ENCODE assay signal across 7 mouse cellular contexts in the genomic region with DNA sequence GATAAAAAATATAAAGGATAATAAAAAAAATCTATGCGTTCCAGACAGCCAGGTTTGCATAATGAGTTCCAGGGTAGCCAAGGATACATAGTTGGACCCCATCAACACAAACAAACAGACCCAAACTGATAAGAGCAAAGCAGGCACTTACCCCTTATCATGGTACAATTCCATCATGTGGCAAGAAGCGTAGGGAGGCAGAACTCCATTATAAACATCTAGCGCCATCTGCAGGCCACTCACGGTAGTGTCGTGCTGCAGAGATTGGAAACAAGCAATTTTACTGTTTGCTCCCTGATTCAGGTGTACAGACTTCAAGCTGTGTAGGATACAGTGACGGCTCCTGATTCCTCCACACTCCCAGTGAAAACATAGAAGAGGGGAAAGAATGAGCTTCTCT. TPM values are rescaled to one million over a fixed set of nuclear protein-coding genes. Genes with fewer than 3 reads are reported as not detected.
A peak's percentile ranks its signal among the peaks of the same experiment; 100 is the strongest.
DNase-seq lines count a peak whose midpoint lies in the region.

No protein-coding gene starts in this region.

- intact Hi-C loops in gastrocnemius, postnatal 36 days (cut with DNase I), result loop anchor here (1.0 kb wide), 1 partner anchor 29 kb away; no protein-coding TSS in a partner anchor

- peak; percentile 27 to 38 for DNase-seq in CD8-positive naive resting alpha-beta T cell, adult 2 months (ENCODE audit: low read depth in 2 of 2, low spot score in 2 of 2)
- peak; percentile 80 for DNase-seq in NIH3T3 (ENCODE audit: low read depth)
- peak; percentile 82 to 86 for DNase-seq in cerebellum, postnatal 10 days
- peak; percentile 62 to 68 for DNase-seq in gastrocnemius, postnatal 36 days
- DNase-seq in layer of hippocampus, adult 9-11 months, result peak; percentile 70
- DNase-seq in lung, postnatal 4 days, result peak; percentile 37 to 68
- peak; percentile 40 to 74 for DNase-seq in spleen, postnatal 10 days (ENCODE audit: low spot score in 2 of 2)

RNA-seq across cellular contexts. Expression of gene Acpp, which starts 30.8 kb away (rescaled TPM):
- total RNA-seq in gastrocnemius, postnatal 36 days (2021), result under 1 TPM in 1 of 2 experiments, not detected in 1; 0.38 TPM

RNA-seq across cellular contexts. Expression of gene Dnajc13, which starts 44.0 kb away (rescaled TPM):
- total RNA-seq in gastrocnemius, postnatal 36 days (2021), result 10 to 100 TPM; 19.1 to 25.4 TPM

Comparison
In these comparisons a context has a peak if more than half of its experiments do, and no peak if none do; other contexts are left out.
1. Peak in every context shown above with its lines: DNase-seq.
2. DNase-seq: peak in every context shown above with its lines; median percentile 84 in cerebellum, postnatal 10 days; 80 in NIH3T3; 70 in layer of hippocampus, adult 9-11 months; 65 in gastrocnemius, postnatal 36 days; 57 in spleen, postnatal 10 days; 52 in lung, postnatal 4 days; 32 in CD8-positive naive resting alpha-beta T cell, adult 2 months.